Mouse (Mus musculus) cerebellum, adult 2 months (tissue): ENCODE results near the gene Slc9a2.

Experiments
- CTCF ChIP-seq: fragments of 200-500 bp; IDR thresholded peaks from 2 replicates; pipeline ENCODE4 v1.5.1; 2011; ENCODE audit warnings: low read depth, mild to moderate bottlenecking, control low read depth, low read length, moderate library complexity, borderline replicate concordance; ENCODE audit not compliant: insufficient read depth
- POLR2A ChIP-seq: fragments of 200-500 bp; IDR thresholded peaks from 2 replicates; pipeline ENCODE4 v1.6.1; 2011; ENCODE audit warnings: low read length, control low read depth, borderline replicate concordance; ENCODE audit not compliant: insufficient read depth

- TF ChIP-seq CTCF (no peak), POLR2A (no peak)
Measured at GRCm38 (mm10) chr1:40728636-40729035, 48.3 kb downstream of the Slc9a2 start.
